ENCODE assay signal across 7 mouse cellular contexts in the genomic region with DNA sequence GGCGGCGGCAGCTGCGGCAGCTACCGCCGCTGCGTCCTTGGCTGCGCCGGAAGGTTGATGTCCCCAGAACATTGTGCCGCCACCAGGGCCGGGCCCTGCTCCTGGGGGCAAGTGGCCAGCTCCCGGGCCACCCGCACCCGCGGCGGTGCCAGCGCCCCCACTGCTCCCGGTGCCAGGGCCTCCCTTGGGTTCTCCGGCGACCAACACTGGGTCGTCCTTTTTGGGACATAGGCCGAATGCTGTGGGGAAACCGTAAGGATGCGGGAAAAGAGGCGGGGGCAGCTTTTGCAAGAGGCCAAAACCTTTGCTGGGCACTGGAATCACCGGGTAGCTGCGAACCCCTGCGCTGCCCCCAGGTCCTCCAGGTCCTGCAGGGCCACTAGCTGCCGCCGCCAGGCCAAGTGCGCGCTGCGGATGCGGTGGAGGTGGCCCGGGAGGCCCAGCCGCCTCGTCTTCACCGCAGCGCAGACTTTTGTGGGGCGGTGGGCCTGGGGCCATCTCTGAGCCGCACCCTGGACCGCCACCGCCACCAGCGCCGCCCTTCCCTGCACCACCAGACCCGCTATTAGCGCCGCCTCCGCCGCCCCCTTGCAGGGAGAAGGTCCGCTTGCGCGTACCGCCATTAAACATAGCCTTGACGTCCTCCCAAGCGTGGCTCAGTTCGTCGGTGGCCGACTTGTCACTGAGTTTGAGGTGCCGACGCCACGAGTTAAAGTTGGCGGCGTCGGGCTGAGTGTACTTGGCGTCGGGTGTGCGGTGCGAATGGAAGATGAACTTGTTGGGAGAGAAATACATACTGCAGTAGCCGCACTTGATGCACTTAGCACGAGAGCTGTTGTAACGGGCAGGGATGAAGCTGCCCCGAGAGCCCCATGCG. TPM values are rescaled to one million over a fixed set of nuclear protein-coding genes. Genes with fewer than 3 reads are reported as not detected.
A peak's percentile ranks its signal among the peaks of the same experiment; 100 is the strongest.
DNase-seq lines count a peak whose midpoint lies in the region; ATAC-seq lines count a peak whose summit lies in the region.

No protein-coding gene starts in this region.

- H3K9me3 ChIP-seq in lung, embryonic 16.5 days (ENCODE audit: control insufficient read depth, low read length), result no peaks in the 10 kb centered on the region
- no peaks in the 10 kb centered on the region for H3K9me3 ChIP-seq in forebrain, embryonic 15.5 days
- H3K9me3 ChIP-seq in liver, embryonic 12.5 days (replicated peaks), result no peaks in the 10 kb centered on the region
- H3K9me3 ChIP-seq in stomach, embryonic 16.5 days (replicated peaks; ENCODE audit: control insufficient read depth, low read length), result no peaks in the 10 kb centered on the region

- no peak overlapping the region for H3K9ac ChIP-seq in lung, embryonic 16.5 days (ENCODE audit: low read length)
- H3K9ac ChIP-seq in forebrain, embryonic 15.5 days (replicated peaks), result no peak overlapping the region
- H3K9ac ChIP-seq in liver, embryonic 12.5 days, result no peak overlapping the region
- no peak overlapping the region for H3K9ac ChIP-seq in stomach, embryonic 16.5 days (ENCODE audit: low read length)

- H3K4me3 ChIP-seq in lung, embryonic 16.5 days (ENCODE audit: low read length), result peak overlapping the region; percentile 37
- H3K4me3 ChIP-seq in forebrain, embryonic 15.5 days, result peak overlapping the region; percentile 13
- peak overlapping the region; percentile 23; the same call in 1 of the 2 replicates for H3K4me3 ChIP-seq in liver, embryonic 12.5 days
- peak overlapping the region; percentile 11; the same call in 1 of the 2 replicates for H3K4me3 ChIP-seq in stomach, embryonic 16.5 days (replicated peaks; ENCODE audit: low read length)

- peaks cover 99% of the 10 kb centered on the region for H3K27me3 ChIP-seq in lung, embryonic 16.5 days (ENCODE audit: control insufficient read depth, insufficient read depth, low read depth, low read length)
- H3K27me3 ChIP-seq in forebrain, embryonic 15.5 days, result peaks cover 98% of the 10 kb centered on the region
- H3K27me3 ChIP-seq in liver, embryonic 12.5 days (replicated peaks), result peaks cover 100% of the 10 kb centered on the region
- peaks cover 100% of the 10 kb centered on the region for H3K27me3 ChIP-seq in stomach, embryonic 16.5 days (ENCODE audit: control insufficient read depth, insufficient read depth, low read length)

- no peak overlapping the region for H3K27ac ChIP-seq in lung, embryonic 16.5 days (ENCODE audit: low read length)
- H3K27ac ChIP-seq in forebrain, embryonic 15.5 days (replicated peaks), result no peak overlapping the region
- H3K27ac ChIP-seq in liver, embryonic 12.5 days, result no peak overlapping the region
- H3K27ac ChIP-seq in stomach, embryonic 16.5 days (ENCODE audit: low read length), result no peak overlapping the region

- H3K4me2 ChIP-seq in lung, embryonic 16.5 days (ENCODE audit: low read depth, low read length), result peak overlapping the region; percentile 10; the same call in 1 of the 2 replicates
- 0 out of 2 replicates have a peak overlapping the region, but pooled peaks have one; percentile 9 for H3K4me2 ChIP-seq in forebrain, embryonic 15.5 days (replicated peaks)
- H3K4me2 ChIP-seq in liver, embryonic 12.5 days, result no peak overlapping the region
- peak overlapping the region; percentile 11; the same call in 1 of the 2 replicates for H3K4me2 ChIP-seq in stomach, embryonic 16.5 days (ENCODE audit: low read depth, low read length)

- H3K4me1 ChIP-seq in lung, embryonic 16.5 days (replicated peaks; ENCODE audit: control insufficient read depth, insufficient read depth, low read length), result peaks cover 35% of the 10 kb centered on the region
- H3K4me1 ChIP-seq in forebrain, embryonic 15.5 days, result peaks cover 58% of the 10 kb centered on the region
- H3K4me1 ChIP-seq in liver, embryonic 12.5 days, result peaks cover 36% of the 10 kb centered on the region
- peaks cover 17% of the 10 kb centered on the region; the same call in 1 of the 2 replicates for H3K4me1 ChIP-seq in stomach, embryonic 16.5 days (ENCODE audit: control insufficient read depth, insufficient read depth, low read length)

- WGBS in lung, embryonic 16.5 days, result 2% methylated on average over 73 of the region's 73 CpGs
- WGBS in forebrain, embryonic 15.5 days, result under 1% methylated on average over 73 of the region's 73 CpGs
- WGBS in liver, embryonic 12.5 days (ENCODE audit: insufficient replicate concordance), result 2% methylated on average over 69 of the region's 73 CpGs
- WGBS in stomach, embryonic 16.5 days, result 1% methylated on average over 73 of the region's 73 CpGs

- DNase-seq in lung, postnatal 36 days, result no peak
- no peak for DNase-seq in MN1 (ENCODE audit: low spot score)
- no peak for DNase-seq in gastrocnemius, postnatal 4 days (ENCODE audit: low spot score in 2 of 2)

- no peak for ATAC-seq in lung, embryonic 16.5 days (ENCODE audit: low read depth)
- ATAC-seq in forebrain, embryonic 15.5 days (replicated peaks), result no peak
- ATAC-seq in liver, embryonic 12.5 days, result no peak
- ATAC-seq in stomach, embryonic 16.5 days (ENCODE audit: insufficient read depth, low FRiP score), result no peak

- H3K36me3 ChIP-seq in lung, embryonic 16.5 days (ENCODE audit: control insufficient read depth, insufficient read depth, low read length), result no peaks in the 10 kb centered on the region
- no peaks in the 10 kb centered on the region for H3K36me3 ChIP-seq in forebrain, embryonic 15.5 days
- no peaks in the 10 kb centered on the region for H3K36me3 ChIP-seq in liver, embryonic 12.5 days
- H3K36me3 ChIP-seq in stomach, embryonic 16.5 days (ENCODE audit: control insufficient read depth, insufficient read depth, low read length), result no peaks in the 10 kb centered on the region

RNA-seq across cellular contexts. Expression of a gene that starts 3.3 kb away (rescaled TPM):
- polyA plus RNA-seq in lung, embryonic 16.5 days (2015; fragmentation: Nextera tagmentation; extraction: Ambion mirVana), result 0.09 TPM in 1 of 2 replicates, not detected in the other
- 0.36 and 0.61 TPM in 2 replicates for polyA plus RNA-seq in forebrain, embryonic 15.5 days (2015; fragmentation: Nextera tagmentation; extraction: Ambion mirVana)
- polyA plus RNA-seq in liver, embryonic 12.5 days (2016; fragmentation: Nextera tagmentation; extraction: Ambion mirVana), result not detected in 2 replicates
- not detected in 2 replicates for polyA plus RNA-seq in stomach, embryonic 16.5 days (2015; fragmentation: Nextera tagmentation; extraction: Ambion mirVana)
- total RNA-seq in gastrocnemius, postnatal 4 days (2021), result under 1 TPM; 0.13 to 0.15 TPM
